Mouse (Mus musculus) kidney, postnatal 0 days (tissue): ENCODE measurements at regions not wholly inside any gene's neighbourhood (a gene's known extent, or its start where the extent isn't known, plus 50 kb on each side); places are given as distances from the start of the nearest gene placed in this dataset.

Source experiments
- ATAC-seq: fragments of 200-750 bp; cut with Nextera tagmentation; replicated peaks from 2 replicates; pipeline ENCODE4 v1.8.0; 2017; ENCODE audit warnings: low read depth, moderate number of reproducible peaks, moderate TSS enrichment, moderate library complexity; ENCODE audit not compliant: low FRiP score
- DNase-seq: peaks from one replicate; pipeline ENCODE4 v3.0.0-alpha.2; 2016; ENCODE audit warnings: low spot score
- H3K27ac ChIP-seq: fragments of 300-500 bp; sonication (generic); 2 replicates; pipeline ENCODE4 v1.5.1; 2014; ENCODE audit warnings: mild to moderate bottlenecking
- H3K27me3 ChIP-seq: fragments of 300-500 bp; sonication (generic); 2 replicates; pipeline ENCODE4 v1.6.1; 2014; ENCODE audit warnings: low read length, mixed read lengths; ENCODE audit not compliant: insufficient read depth
- H3K36me3 ChIP-seq: fragments of 300-500 bp; sonication (generic); 2 replicates; pipeline ENCODE4 v1.6.1; 2014; ENCODE audit warnings: low read length, mixed read lengths; ENCODE audit not compliant: insufficient read depth
- H3K4me1 ChIP-seq: fragments of 300-500 bp; sonication (generic); replicated peaks from 2 replicates; pipeline ENCODE4 v1.6.1; 2014; ENCODE audit warnings: antibody characterized with exemption, low read length, mixed read lengths; ENCODE audit not compliant: insufficient read depth
- H3K4me2 ChIP-seq: fragments of 300-500 bp; sonication (generic); 2 replicates; pipeline ENCODE4 v1.6.1; 2014; ENCODE audit warnings: mild to moderate bottlenecking, low read length, moderate library complexity, mixed read lengths
- H3K4me3 ChIP-seq: fragments of 300-500 bp; sonication (generic); replicated peaks from 2 replicates; pipeline ENCODE4 v1.5.1; 2014; ENCODE audit warnings: low read depth, low read length
- H3K9ac ChIP-seq: fragments of 300-500 bp; sonication (generic); 2 replicates; pipeline ENCODE4 v1.6.1; 2014; ENCODE audit warnings: low read depth, low read length
- H3K9me3 ChIP-seq: fragments of 300-500 bp; sonication (generic); replicated peaks from 2 replicates; pipeline ENCODE4 v1.6.1; 2016; ENCODE audit warnings: low read length, inconsistent platforms, mixed read lengths
- CTCF ChIP-seq: IDR thresholded peaks from 2 replicates; pipeline ENCODE4 v1.5.1; 2016; ENCODE audit warnings: antibody characterized with exemption, low read depth, mild to moderate bottlenecking, moderate library complexity
- WGBS: fragments of 180-500 bp; shearing (Covaris S2); extraction: QIAGEN DNeasy Blood & Tissue Kit; methylation state at CpG from one replicate; pipeline ENCODE4 v1.1.7; 2014; 5-methylcytosine and 5-hydroxymethylcytosine counted together

DNA sequence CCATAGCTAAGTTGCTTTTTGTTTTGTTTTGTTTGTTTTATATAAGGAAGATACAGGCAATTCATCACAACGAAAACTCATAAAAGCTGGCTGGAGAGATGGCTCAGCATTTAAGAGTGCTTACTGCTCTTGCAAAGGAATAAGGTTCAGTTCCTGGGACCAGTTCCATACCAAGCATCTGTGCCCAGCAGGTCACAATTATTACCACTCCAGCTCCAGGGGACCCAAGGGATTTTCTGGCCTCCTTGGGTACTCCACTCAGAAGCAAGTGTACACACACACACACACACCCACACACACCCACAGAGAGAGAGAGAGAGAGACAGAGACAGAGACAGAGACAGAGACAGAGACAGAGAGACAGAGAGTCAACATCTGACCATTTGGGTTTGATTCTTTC, 359.6 kb upstream of the Trib2 start:
- Histone ChIP-seq H3K4me3 (no peak overlapping the region), H3K9ac (no peak overlapping the region), H3K9me3 (no peaks in the 10 kb centered on the region), H3K4me2 (no peak overlapping the region), H3K36me3 (no peaks in the 10 kb centered on the region), H3K27ac (no peak overlapping the region), H3K4me1 (no peaks in the 10 kb centered on the region), H3K27me3 (no peaks in the 10 kb centered on the region)
- no peak for TF ChIP-seq CTCF
- 64% methylated on average over 1 of the region's 1 CpGs for WGBS
- ATAC-seq (no peak), DNase-seq (no peak)

DNA sequence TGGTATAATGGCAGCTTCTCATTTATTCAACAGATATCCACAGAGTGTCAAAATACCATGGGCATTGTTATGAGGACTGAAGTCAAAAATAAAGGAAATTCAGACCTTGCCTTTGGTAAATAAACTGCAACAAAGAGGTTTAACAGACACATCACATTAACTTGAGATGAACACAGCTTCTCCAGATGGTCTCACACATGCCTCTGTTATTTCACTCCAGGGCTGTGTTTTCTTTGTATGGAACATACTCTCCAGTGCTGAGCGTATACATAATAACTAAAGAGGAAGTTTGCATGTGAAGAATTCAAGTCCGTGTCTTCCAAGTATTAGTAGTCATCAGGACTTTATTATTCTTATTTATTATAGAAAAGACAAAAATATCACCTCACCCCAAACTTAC, 355.5 kb upstream of the Trib2 start:
- H3K27ac ChIP-seq, result no peak overlapping the region
- no peak overlapping the region for H3K4me2 ChIP-seq
- no peak overlapping the region for H3K9ac ChIP-seq
- no peaks in the 10 kb centered on the region for H3K36me3 ChIP-seq
- no peaks in the 10 kb centered on the region for H3K9me3 ChIP-seq
- TF ChIP-seq CTCF, result no peak
- H3K4me3 ChIP-seq, result no peak overlapping the region
- 77% methylated on average over 2 of the region's 2 CpGs for WGBS
- no peaks in the 10 kb centered on the region for H3K27me3 ChIP-seq
- ATAC-seq (no peak), DNase-seq (no peak)
- H3K4me1 ChIP-seq, result no peaks in the 10 kb centered on the region

DNA sequence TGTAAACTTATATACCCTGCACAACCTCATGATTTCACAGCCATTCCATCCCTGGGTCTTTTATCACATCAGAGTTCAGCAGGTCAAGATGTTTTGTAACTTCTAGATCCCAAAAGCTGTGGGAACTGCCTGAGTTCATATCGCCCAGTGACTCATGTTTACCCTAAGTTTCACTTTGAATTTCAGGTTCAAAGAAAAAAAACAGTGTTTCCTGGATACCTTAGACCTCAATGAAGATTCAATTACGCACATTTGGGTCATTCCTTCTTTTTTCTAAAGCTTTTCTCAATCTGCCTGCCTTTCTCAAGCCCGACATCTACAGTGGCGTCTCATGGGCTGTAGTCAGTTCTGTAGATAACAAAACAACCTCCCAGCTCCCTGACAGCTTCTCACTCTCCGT, 354.9 kb upstream of the Trib2 start:
- Histone ChIP-seq H3K4me1 (no peaks in the 10 kb centered on the region), H3K4me3 (no peak overlapping the region), H3K27me3 (no peaks in the 10 kb centered on the region), H3K36me3 (no peaks in the 10 kb centered on the region), H3K4me2 (no peak overlapping the region), H3K27ac (no peak overlapping the region), H3K9me3 (no peaks in the 10 kb centered on the region), H3K9ac (no peak overlapping the region)
- DNase-seq (no peak), ATAC-seq (no peak)
- WGBS, result 72% methylated on average over 5 of the region's 5 CpGs
- no peak for TF ChIP-seq CTCF

DNA sequence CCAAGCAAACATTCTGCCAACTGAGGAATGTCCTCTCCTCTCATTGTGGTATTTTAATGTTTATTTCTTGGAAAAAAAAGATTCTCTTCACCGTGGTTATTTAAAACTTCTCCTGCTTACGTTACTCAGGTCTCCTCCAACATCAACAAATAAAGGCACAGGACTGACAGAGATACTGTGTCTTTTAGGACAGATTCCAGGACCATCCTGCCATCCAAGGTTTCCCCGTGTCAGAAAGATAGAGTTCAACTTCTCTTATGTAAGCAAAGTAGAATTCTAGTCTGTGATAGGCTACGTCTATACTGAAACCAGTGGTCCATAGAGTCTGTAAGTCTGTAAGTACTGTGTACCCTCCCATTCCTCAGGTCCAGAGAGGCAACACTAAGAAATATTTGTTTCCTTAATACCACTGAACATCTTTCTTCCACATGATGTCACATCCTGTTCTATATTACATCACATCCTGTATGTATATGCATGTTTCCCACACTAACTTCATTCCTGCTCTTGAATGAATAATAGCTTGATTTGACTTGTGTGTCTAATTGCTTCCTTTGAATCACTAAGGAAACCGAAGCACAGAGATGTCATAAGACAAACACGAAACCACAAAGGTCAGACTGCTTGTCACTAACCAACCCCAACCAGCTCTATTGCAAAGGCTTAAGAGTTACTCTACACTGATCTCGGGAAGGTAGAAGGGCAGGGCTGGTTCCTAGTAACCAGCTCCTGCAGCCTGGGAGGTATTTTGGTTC, 353.2 kb upstream of the Trib2 start:
- Histone ChIP-seq H3K4me2 (no peak overlapping the region), H3K4me3 (no peak overlapping the region), H3K27ac (no peak overlapping the region), H3K36me3 (no peaks in the 10 kb centered on the region), H3K4me1 (no peaks in the 10 kb centered on the region), H3K9me3 (no peaks in the 10 kb centered on the region), H3K27me3 (no peaks in the 10 kb centered on the region), H3K9ac (no peak overlapping the region)
- no peak for TF ChIP-seq CTCF
- ATAC-seq (no peak), DNase-seq (no peak)
- WGBS, result 58% methylated on average over 7 of the region's 7 CpGs

DNA sequence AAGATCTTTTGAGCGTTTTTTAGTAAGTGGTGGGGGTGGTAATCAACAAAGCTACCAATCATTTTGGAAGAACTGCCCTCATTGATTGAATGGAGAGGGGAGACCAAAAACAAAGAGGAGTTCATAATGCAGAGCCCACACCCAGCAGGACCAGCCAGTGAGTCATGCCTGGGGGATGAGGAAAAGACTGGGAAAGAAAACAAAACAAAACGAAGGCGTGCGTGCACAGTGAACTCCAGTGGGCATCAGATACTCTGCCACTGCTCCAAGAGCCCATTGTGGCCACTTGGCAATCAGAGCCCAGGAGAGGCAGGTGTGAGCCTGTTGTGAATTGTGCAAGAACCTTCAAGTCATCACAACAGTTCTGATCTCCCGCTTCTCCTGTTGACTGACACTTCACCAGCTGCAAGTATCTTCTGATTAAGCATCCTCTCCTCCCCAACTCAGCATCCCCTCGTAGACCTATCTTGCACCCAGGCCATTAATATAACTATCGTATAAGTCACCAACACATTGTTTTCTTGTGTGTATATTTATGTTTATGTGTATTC, 351.1 kb upstream of the Trib2 start:
- ATAC-seq (no peak), DNase-seq (no peak)
- no peaks in the 10 kb centered on the region for H3K9me3 ChIP-seq
- H3K27me3 ChIP-seq, result no peaks in the 10 kb centered on the region
- no peaks in the 10 kb centered on the region for H3K36me3 ChIP-seq
- WGBS, result 50% methylated on average over 7 of the region's 7 CpGs
- no peak overlapping the region for H3K9ac ChIP-seq
- no peak overlapping the region for H3K4me2 ChIP-seq
- H3K27ac ChIP-seq, result 0 out of 2 replicates have a peak overlapping the region, but pooled peaks have one; percentile 13
- no peaks in the 10 kb centered on the region for H3K4me1 ChIP-seq
- TF ChIP-seq CTCF, result no peak
- H3K4me3 ChIP-seq, result no peak overlapping the region

DNA sequence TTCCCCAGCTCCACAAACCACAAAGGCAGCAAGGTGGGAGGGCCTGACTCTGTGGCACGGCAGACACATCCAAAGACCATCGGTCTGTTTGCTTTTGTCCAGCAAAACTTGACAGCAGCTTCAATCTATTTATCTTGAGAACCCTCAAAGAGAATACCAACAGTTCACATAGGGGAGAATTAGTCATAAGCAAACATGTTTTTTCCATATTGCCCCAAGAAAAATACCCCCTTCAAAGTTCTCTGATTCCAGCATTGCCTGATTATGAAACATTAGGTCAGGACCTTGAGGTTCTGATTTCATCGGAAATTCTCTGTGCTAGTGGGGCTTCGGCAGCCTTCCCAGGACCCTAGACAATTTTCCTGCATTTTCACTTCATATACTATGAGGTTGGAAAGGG, 348.4 kb upstream of the Trib2 start:
- ATAC-seq, result no peak
- no peaks in the 10 kb centered on the region for H3K4me1 ChIP-seq
- no peak overlapping the region for H3K4me3 ChIP-seq
- H3K4me2 ChIP-seq, result no peak overlapping the region
- 78% methylated on average over 4 of the region's 4 CpGs for WGBS
- H3K36me3 ChIP-seq, result no peaks in the 10 kb centered on the region
- TF ChIP-seq CTCF, result no peak
- no peaks in the 10 kb centered on the region for H3K9me3 ChIP-seq
- H3K27me3 ChIP-seq, result no peaks in the 10 kb centered on the region
- H3K9ac ChIP-seq, result no peak overlapping the region
- DNase-seq, result no peak
- no peak overlapping the region for H3K27ac ChIP-seq

DNA sequence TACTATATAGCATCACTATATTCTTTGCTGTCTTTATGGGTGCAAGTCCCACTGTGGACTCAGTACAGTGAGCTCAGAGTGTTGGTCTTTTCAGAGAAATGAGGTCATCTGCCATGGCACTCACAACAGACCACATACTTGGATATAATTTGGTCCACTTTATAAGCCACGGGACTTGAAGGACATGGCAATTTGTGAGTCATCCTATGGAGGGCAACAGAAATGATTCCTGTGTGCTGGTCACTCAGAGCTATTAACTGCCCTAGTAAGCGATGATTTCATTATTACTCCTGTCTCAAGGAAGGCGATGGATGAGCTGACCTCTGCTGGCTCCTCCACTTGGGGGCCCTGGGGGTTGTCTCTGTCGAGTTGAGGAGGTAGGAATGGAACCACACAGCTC, 345.2 kb upstream of the Trib2 start:
- ATAC-seq, result no peak
- Histone ChIP-seq H3K4me3 (no peak overlapping the region), H3K27me3 (no peaks in the 10 kb centered on the region), H3K36me3 (no peaks in the 10 kb centered on the region), H3K4me1 (no peaks in the 10 kb centered on the region), H3K9me3 (no peaks in the 10 kb centered on the region), H3K4me2 (no peak overlapping the region), H3K9ac (no peak overlapping the region), H3K27ac (no peak overlapping the region)
- TF ChIP-seq CTCF, result no peak
- 73% methylated on average over 4 of the region's 4 CpGs for WGBS
- no peak for DNase-seq
